Mouse (Mus musculus) CH12.LX (cell line): ENCODE data around the gene Tspan32. TPM values are rescaled to one million over a fixed set of nuclear protein-coding genes. Genes with fewer than 3 reads are reported as not detected.

Experiments
- DNase-seq: peaks from one replicate; pipeline ENCODE4 v3.0.0-alpha.2; 2013; ENCODE audit errors: extremely low read depth
- H3K27ac ChIP-seq: 2 replicates; pipeline ENCODE4 v1.5.1; 2012; ENCODE audit warnings: low read depth, mild to moderate bottlenecking, control low read depth, moderate library complexity; ENCODE audit not compliant: insufficient read depth
- H3K27me3 ChIP-seq: replicated peaks from 2 replicates; pipeline ENCODE3; 2012; ENCODE audit warnings: inconsistent platforms
- H3K36me3 ChIP-seq, 2 experiments: replicated peaks in 1 of 2; 2 replicates each; pipeline versions ENCODE3 to v1.6.1; 2012; ENCODE audit warnings: inconsistent platforms in 1 of 2, low read length in 1 of 2, mild to moderate bottlenecking in 1 of 2, mixed read lengths in 1 of 2, moderate library complexity in 1 of 2; ENCODE audit not compliant: control insufficient read depth in 1 of 2, insufficient read depth in 1 of 2
- H3K4me1 ChIP-seq, 2 experiments: 2 replicates each; pipeline ENCODE4 v1.6.1; 2012; ENCODE audit warnings: inconsistent platforms in 1 of 2, moderate library complexity in 1 of 2; ENCODE audit not compliant: insufficient read depth in 2 of 2, control insufficient read depth in 1 of 2
- H3K4me2 ChIP-seq: 2 replicates; pipeline ENCODE4 v1.6.1; 2012; ENCODE audit warnings: low read depth, mild to moderate bottlenecking, control low read depth; ENCODE audit not compliant: poor library complexity, insufficient read depth, severe bottlenecking
- H3K4me3 ChIP-seq, 3 experiments: fragments of 150-350 bp in 1 of 3; sonication (generic) in 1 of 3; replicated peaks in 1 of 3; 2 replicates each; pipeline versions ENCODE3 to v1.5.1; 2011 to 2012; ENCODE audit warnings: low read depth in 2 of 3, low read length in 2 of 3, mild to moderate bottlenecking in 2 of 3, moderate library complexity in 2 of 3, control low read depth in 1 of 3, improper control_type of control experiment in 1 of 3, inconsistent platforms in 1 of 3, mixed read lengths in 1 of 3; ENCODE audit not compliant: poor library complexity in 1 of 3
- H3K79me2 ChIP-seq: replicated peaks from 2 replicates; pipeline ENCODE4 v1.6.1; 2012; ENCODE audit warnings: mild to moderate bottlenecking, moderate library complexity; ENCODE audit not compliant: control insufficient read depth, poor library complexity, insufficient read depth, severe bottlenecking; ENCODE audit errors: extremely low read depth
- H3K9ac ChIP-seq: 2 replicates; pipeline ENCODE4 v1.6.1; 2012; ENCODE audit warnings: low read depth, mild to moderate bottlenecking, control low read depth, moderate library complexity; ENCODE audit not compliant: insufficient read depth
- H3K9me3 ChIP-seq: replicated peaks from 2 replicates; pipeline ENCODE3; 2012; ENCODE audit warnings: low read length, inconsistent platforms, mixed read lengths
- CHD2 ChIP-seq: IDR thresholded peaks from 2 replicates; pipeline ENCODE4 v1.6.1; 2011; ENCODE audit warnings: low read length, improper control_type of control experiment
- ELF1 ChIP-seq: IDR thresholded peaks from 2 replicates; pipeline ENCODE4 v1.6.1; 2014; ENCODE audit warnings: low read depth, mild to moderate bottlenecking, inconsistent platforms, low read length, improper control_type of control experiment
- EP300 ChIP-seq: IDR thresholded peaks from 2 replicates; pipeline ENCODE4 v1.6.1; 2011; ENCODE audit warnings: low read length, improper control_type of control experiment
- ETS1 ChIP-seq: conservative IDR thresholded peaks from 2 replicates; pipeline ENCODE4 v1.6.1; 2012; ENCODE audit warnings: low read depth, mild to moderate bottlenecking, inconsistent platforms, low read length, improper control_type of control experiment, moderate library complexity
- GABPA ChIP-seq: IDR thresholded peaks from 2 replicates; pipeline ENCODE4 v1.6.1; 2012; ENCODE audit warnings: low read depth, low read length, improper control_type of control experiment, inconsistent platforms; ENCODE audit not compliant: insufficient replicate concordance
- IRF4 ChIP-seq: IDR thresholded peaks from 2 replicates; pipeline ENCODE4 v1.6.1; 2014; ENCODE audit warnings: low read depth, mild to moderate bottlenecking, inconsistent platforms, low read length, improper control_type of control experiment
- MEF2A ChIP-seq: IDR thresholded peaks from 2 replicates; pipeline ENCODE4 v1.6.1; 2014; ENCODE audit warnings: low read depth, mild to moderate bottlenecking, inconsistent platforms, low read length, improper control_type of control experiment, borderline replicate concordance
- MYC ChIP-seq: IDR thresholded peaks from 2 replicates; pipeline ENCODE4 v1.6.1; 2011; ENCODE audit warnings: low read depth, mild to moderate bottlenecking, improper control_type of control experiment, low read length
- NELFE ChIP-seq: IDR thresholded peaks from 2 replicates; pipeline ENCODE4 v1.6.1; 2011; ENCODE audit warnings: low read depth, low read length, improper control_type of control experiment
- SIN3A ChIP-seq: IDR thresholded peaks from 2 replicates; pipeline ENCODE4 v1.6.1; 2012; ENCODE audit warnings: low read length, improper control_type of control experiment, inconsistent platforms
- TCF12 ChIP-seq: IDR thresholded peaks from 2 replicates; pipeline ENCODE4 v1.6.1; 2014; ENCODE audit warnings: low read depth, mild to moderate bottlenecking, inconsistent platforms, low read length, improper control_type of control experiment
- USF1 ChIP-seq: IDR thresholded peaks from 2 replicates; pipeline ENCODE4 v1.6.1; 2014; ENCODE audit warnings: low read depth, mild to moderate bottlenecking, inconsistent platforms, low read length, improper control_type of control experiment
- ZKSCAN1 ChIP-seq: IDR thresholded peaks from 2 replicates; pipeline ENCODE4 v1.6.1; 2012; ENCODE audit warnings: low read depth, inconsistent platforms, low read length, improper control_type of control experiment, borderline replicate concordance
- ZMIZ1 ChIP-seq: IDR thresholded peaks from 2 replicates; pipeline ENCODE4 v1.6.1; 2012; ENCODE audit warnings: low read depth, mild to moderate bottlenecking, inconsistent platforms, low read length, improper control_type of control experiment
- dilution Hi-C: fragments of 300-500 bp; cut with MboI; formaldehyde crosslinking; loops from 2 replicates; pipeline ENCODE4 v1.14.3; 2020; ENCODE audit warnings: low sequenced_read_pairs; ENCODE audit not compliant: extremely low pct_unique_long_range_greater_than_20kb, extremely low pct_ligation_motif_present
- in situ Hi-C: fragments of 300-500 bp; cut with MboI; formaldehyde crosslinking; loops from 3 replicates; pipeline ENCODE4 v1.14.3; 2019; ENCODE audit warnings: low sequenced_read_pairs, low pct_ligation_motif_present, low pct_unique_long_range_greater_than_20kb, mixed read lengths
- polyA plus RNA-seq: library from polyadenylated mRNA; unstranded; fragments of >175 nt; gene quantifications from 2 replicates; pipeline ENCODE4 v1.2.1, GENCODE M21; 2012; ENCODE audit warnings: low read depth; ENCODE audit not compliant: insufficient read length
- total RNA-seq, 2 experiments: library from RNA; depleted of rRNA; stranded (reverse); fragments of 300-350 nt in 1 of 2; fragments of >200 nt in 1 of 2; gene quantifications; 2 replicates each; pipeline ENCODE4 v1.2.3; 2012 to 2014

The Tspan32 gene
- total and polyA plus RNA-seq, 3 experiments, result 28.2 to 34.5 (median 28.6) TPM

- peak; percentile 72; the same call in 1 of the 2 replicates for TF ChIP-seq IRF4
- no peak for TF ChIP-seq GABPA
- no peak; the same call in 1 of the 2 replicates for TF ChIP-seq CHD2
- TF ChIP-seq ELF1, result peak; percentile 34; the same call in 1 of the 2 replicates
- TF ChIP-seq TCF12, result 0 out of 2 replicates have a peak, but pooled peaks have one; percentile 14
- no peak for TF ChIP-seq NELFE
- TF ChIP-seq ZKSCAN1, result no peak
- no peak for TF ChIP-seq USF1
These were observed 16.7 kb downstream of the Tspan32 start (continued) for GRCm38 (mm10) chr7:143021356-143022164.

GRCm38 (mm10) chr7:143023499-143023898, 18.7 kb downstream of the Tspan32 start:
- no peak for DNase-seq
- no peaks in the 10 kb centered on the region for H3K79me2 ChIP-seq
- peak overlapping the region; percentile 53 for H3K27ac ChIP-seq
- no peak overlapping the region for H3K4me2 ChIP-seq
- peaks cover 25 to 73% of the 10 kb centered on the region in 2 experiments for H3K4me1 ChIP-seq
- TF ChIP-seq ETS1 (peak; percentile 47), EP300 (peak; percentile 65), IRF4 (peak; percentile 44), ZMIZ1 (no peak)
- H3K4me3 ChIP-seq, result no peak overlapping the region
- H3K9me3 ChIP-seq, result peaks cover 13% of the 10 kb centered on the region
- peaks cover 3 to 20% of the 10 kb centered on the region in 2 experiments for H3K36me3 ChIP-seq
- dilution Hi-C loops (no loop called here), in situ Hi-C loops (loop anchor here (25.0 kb wide), 1 partner anchor 561 kb away; the partner anchor contains the start of gene Lsp1)
- H3K9ac ChIP-seq, result no peak overlapping the region
- H3K27me3 ChIP-seq, result no peaks in the 10 kb centered on the region

GRCm38 (mm10) chr7:143024293-143024692, 19.4 kb downstream of the Tspan32 start:
- peaks cover 25 to 68% of the 10 kb centered on the region in 2 experiments for H3K4me1 ChIP-seq
- dilution Hi-C loops, result no loop called here
- TF ChIP-seq SIN3A (0 out of 2 replicates have a peak, but pooled peaks have one; percentile 26), EP300 (peak; percentile 36; the same call in 1 of the 2 replicates), MEF2A (peak; percentile 70), ETS1 (0 out of 2 replicates have a peak, but pooled peaks have one; percentile 20), MYC (no peak), IRF4 (peak; percentile 77)
- TF ChIP-seq, all 38 proteins: peak for 5
- no peaks in the 10 kb centered on the region for H3K27me3 ChIP-seq
- peaks cover 13% of the 10 kb centered on the region for H3K9me3 ChIP-seq
- no peaks in the 10 kb centered on the region for H3K79me2 ChIP-seq
- in situ Hi-C loops, result loop anchor here (25.0 kb wide), 1 partner anchor 562 kb away; the partner anchor contains the start of gene Lsp1
- no peak for DNase-seq
- no peak overlapping the region for H3K4me3 ChIP-seq
- peaks cover 0 to 17% of the 10 kb centered on the region in 2 experiments for H3K36me3 ChIP-seq
- no peak overlapping the region for H3K9ac ChIP-seq
- peak overlapping the region; percentile 61; the same call in 1 of the 2 replicates for H3K27ac ChIP-seq
- H3K4me2 ChIP-seq, result 0 out of 2 replicates have a peak overlapping the region, but pooled peaks have one; percentile 26
